8 mouse cellular contexts compared by ENCODE assay signal in the genomic region with DNA sequence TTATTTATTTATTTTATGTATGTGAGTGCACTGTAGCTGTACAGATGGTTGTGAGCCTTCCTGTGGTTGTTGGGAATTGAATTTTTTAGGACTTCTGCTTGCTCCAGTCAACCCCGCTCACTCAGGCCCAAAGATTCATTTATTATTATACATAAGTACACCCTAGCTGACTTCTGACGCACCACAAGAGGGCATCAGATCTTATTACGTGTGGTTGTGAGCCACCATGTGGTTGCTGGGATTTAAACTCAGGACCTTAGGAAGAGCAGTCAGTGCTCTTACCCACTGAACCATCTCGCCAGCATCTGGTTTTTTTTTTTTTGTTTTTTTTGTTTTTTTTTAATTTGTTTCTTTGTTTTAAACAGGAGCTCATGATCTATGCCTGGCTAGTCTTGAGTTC. TPM values are rescaled to one million over a fixed set of nuclear protein-coding genes. Genes with fewer than 3 reads are reported as not detected.
DNase-seq lines count a peak whose midpoint lies in the region; ATAC-seq and TF ChIP-seq lines count a peak whose summit lies in the region.
"Not testable (repeated sequence)": the region's sequence is repeated elsewhere in the genome, so short reads cannot be mapped to it uniquely, and the experiment has no call there.

No protein-coding gene starts in this region.

- H3K4me1 ChIP-seq in forebrain, postnatal 0 days (ENCODE audit: insufficient read depth); intestine, postnatal 0 days (replicated peaks; ENCODE audit: control insufficient read depth, insufficient read depth, low read length); lung, embryonic 14.5 days (ENCODE audit: insufficient read depth); stomach, postnatal 0 days (replicated peaks; ENCODE audit: control insufficient read depth, insufficient read depth): not testable (repeated sequence)

- 81% methylated on average over 4 of the region's 4 CpGs for WGBS in forebrain, postnatal 0 days
- 80% methylated on average over 4 of the region's 4 CpGs for WGBS in intestine, postnatal 0 days
- 85% methylated on average over 4 of the region's 4 CpGs for WGBS in lung, embryonic 14.5 days
- 85% methylated on average over 4 of the region's 4 CpGs for WGBS in stomach, postnatal 0 days

- DNase-seq in A20 (ENCODE audit: low read depth, low spot score) (peak; percentile 41), ES-CJ7 (ENCODE audit: low read depth, low spot score) (peak; percentile 55)
- peak; percentile 18 for DNase-seq in brain, adult 2 months (ENCODE audit: low read depth, low spot score)
- not testable (repeated sequence) for DNase-seq in forebrain, postnatal 0 days; layer of hippocampus, adult 2 months (ENCODE audit: low spot score in 2 of 2); stomach, postnatal 0 days (ENCODE audit: low spot score)
- peak; percentile 21 for DNase-seq in lung, embryonic 14.5 days

- not testable (repeated sequence) for H3K9ac ChIP-seq in forebrain, postnatal 0 days; intestine, postnatal 0 days (ENCODE audit: low read depth, low read length); lung, embryonic 14.5 days; stomach, postnatal 0 days (ENCODE audit: low read length)

- H3K36me3 ChIP-seq in forebrain, postnatal 0 days (ENCODE audit: insufficient read depth): peaks cover 48% of the 10 kb centered on the region
- peaks cover 50% of the 10 kb centered on the region for H3K36me3 ChIP-seq in intestine, postnatal 0 days (ENCODE audit: control insufficient read depth, insufficient read depth)
- H3K36me3 ChIP-seq in lung, embryonic 14.5 days (ENCODE audit: insufficient read depth): peaks cover 62% of the 10 kb centered on the region
- H3K36me3 ChIP-seq in stomach, postnatal 0 days (ENCODE audit: control insufficient read depth, insufficient read depth, low read length): peaks cover 17% of the 10 kb centered on the region

- H3K4me2 ChIP-seq in forebrain, postnatal 0 days (ENCODE audit: low read depth); intestine, postnatal 0 days (replicated peaks; ENCODE audit: low read depth); lung, embryonic 14.5 days; stomach, postnatal 0 days (replicated peaks; ENCODE audit: low read depth): not testable (repeated sequence)

- TF ChIP-seq CTCF in forebrain, postnatal 0 days (IDR thresholded peaks at IDR 0.05; ENCODE audit: low read depth): peak; percentile 27; the same call in 1 of the 2 replicates
- TF ChIP-seq CTCF in intestine, postnatal 0 days (IDR thresholded peaks at IDR 0.05; ENCODE audit: low read depth): peak; percentile 48
- peak; percentile 20; the same call in 1 of the 2 replicates for TF ChIP-seq CTCF in layer of hippocampus, adult 2 months (conservative IDR thresholded peaks at IDR 0.05)
- TF ChIP-seq CTCF in lung, embryonic 14.5 days (IDR thresholded peaks at IDR 0.05; ENCODE audit: low read depth): 0 out of 2 replicates have a peak, but pooled peaks have one; percentile 27
- TF ChIP-seq CTCF in stomach, postnatal 0 days (IDR thresholded peaks at IDR 0.05; ENCODE audit: low read depth): peak; percentile 49

- H3K27ac ChIP-seq in forebrain, postnatal 0 days (ENCODE audit: low read depth, low read length); layer of hippocampus, adult 2 months; lung, embryonic 14.5 days (ENCODE audit: low read depth); stomach, postnatal 0 days (replicated peaks): not testable (repeated sequence)
- 0 out of 2 replicates have a peak overlapping the region, but pooled peaks have one; percentile 65 for H3K27ac ChIP-seq in intestine, postnatal 0 days (ENCODE audit: low read depth, low read length)

- H3K4me3 ChIP-seq in forebrain, postnatal 0 days (ENCODE audit: low read depth, low read length); intestine, postnatal 0 days (ENCODE audit: low read depth, low read length); layer of hippocampus, adult 2 months; lung, embryonic 14.5 days (ENCODE audit: low read depth, low read length); stomach, postnatal 0 days (ENCODE audit: low read depth, low read length): not testable (repeated sequence)

- not testable (repeated sequence) for TF ChIP-seq EP300 in stomach, postnatal 0 days (optimal IDR thresholded peaks at IDR 0.05)

- H3K9me3 ChIP-seq in forebrain, postnatal 0 days (ENCODE audit: low read length); intestine, postnatal 0 days (ENCODE audit: control insufficient read depth); lung, embryonic 14.5 days (ENCODE audit: low read depth, low read length); stomach, postnatal 0 days (ENCODE audit: control insufficient read depth, low read length): not testable (repeated sequence)

- ATAC-seq in forebrain, postnatal 0 days; intestine, postnatal 0 days; lung, embryonic 14.5 days (ENCODE audit: insufficient read depth); stomach, postnatal 0 days (ENCODE audit: low FRiP score, low TSS enrichment): not testable (repeated sequence)

- H3K27me3 ChIP-seq in forebrain, postnatal 0 days (ENCODE audit: insufficient read depth, low read length); intestine, postnatal 0 days (replicated peaks; ENCODE audit: control insufficient read depth, insufficient read depth, low read length); lung, embryonic 14.5 days (ENCODE audit: insufficient read depth, low read length); stomach, postnatal 0 days (ENCODE audit: control insufficient read depth, insufficient read depth, low read length): not testable (repeated sequence)

RNA-seq across cellular contexts. Expression of a gene that starts 26.2 kb away (rescaled TPM):
- 114 and 147 TPM in 2 replicates for total RNA-seq in forebrain, postnatal 0 days (2014; rRNA removed)
- polyA plus RNA-seq in forebrain, postnatal 0 days (2015; fragmentation: Nextera tagmentation; extraction: Ambion mirVana): 221 and 234 TPM in 2 replicates
- polyA plus RNA-seq in intestine, postnatal 0 days (2015; fragmentation: Nextera tagmentation; extraction: Ambion mirVana): 442 and 470 TPM in 2 replicates
- total RNA-seq in layer of hippocampus, adult 2 months (2021): 10 to 100 TPM; 71.7 to 72.0 TPM
- 105 and 109 TPM in 2 replicates for polyA plus RNA-seq in lung, embryonic 14.5 days (2014; fragmentation: Nextera tagmentation; extraction: Ambion mirVana)
- polyA plus RNA-seq in stomach, postnatal 0 days (2015; fragmentation: Nextera tagmentation; extraction: Ambion mirVana): 168 and 169 TPM in 2 replicates

RNA-seq across cellular contexts. Expression of a gene that starts 26.3 kb away (rescaled TPM):
- total RNA-seq in forebrain, postnatal 0 days (2014; rRNA removed): 9.7 and 12.6 TPM in 2 replicates
- 5.2 and 9.3 TPM in 2 replicates for polyA plus RNA-seq in forebrain, postnatal 0 days (2015; fragmentation: Nextera tagmentation; extraction: Ambion mirVana)
- polyA plus RNA-seq in intestine, postnatal 0 days (2015; fragmentation: Nextera tagmentation; extraction: Ambion mirVana): 47.1 and 49.1 TPM in 2 replicates
- total RNA-seq in layer of hippocampus, adult 2 months (2021): 10 to 100 TPM; 17.6 to 21.6 TPM
- polyA plus RNA-seq in lung, embryonic 14.5 days (2014; fragmentation: Nextera tagmentation; extraction: Ambion mirVana): 16.3 and 16.8 TPM in 2 replicates
- 8.3 and 8.4 TPM in 2 replicates for polyA plus RNA-seq in stomach, postnatal 0 days (2015; fragmentation: Nextera tagmentation; extraction: Ambion mirVana)
